Mouse (Mus musculus) B cell, adult 2 months (primary cell): Measurements from ENCODE around the gene Kcnh3.
"Not testable (repeated sequence)": the region's sequence is repeated elsewhere in the genome, so short reads cannot be mapped to it uniquely, and the experiment has no call there.

Source experiments
- DNase-seq, 2 experiments: peaks; one replicate each; pipeline ENCODE4 v3.0.0; 2022

Kcnh3 gene

GRCm38 (mm10) chr15:99241249-99241648 lies 16.6 kb downstream of the Kcnh3 start:
- no peak for DNase-seq

DNA sequence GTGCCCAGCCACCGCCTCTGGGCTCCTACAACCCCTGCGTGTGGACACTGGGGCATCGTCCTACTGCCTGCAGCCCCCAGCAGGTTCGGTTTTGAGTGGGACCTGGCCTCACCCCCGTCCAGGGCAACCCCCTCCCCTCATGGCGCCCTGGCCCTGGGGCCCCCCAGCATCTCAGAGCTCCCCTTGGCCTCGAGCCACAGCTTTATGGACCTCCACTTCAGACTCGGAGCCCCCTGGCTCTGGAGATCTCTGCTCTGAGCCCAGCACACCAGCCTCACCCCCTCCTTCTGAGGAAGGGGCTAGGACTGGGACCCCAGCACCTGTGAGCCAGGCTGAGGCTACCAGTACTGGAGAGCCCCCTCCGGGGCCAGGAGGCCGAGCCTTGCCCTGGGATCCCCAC lies 17.4 kb downstream of the Kcnh3 start:
- no peak for DNase-seq

DNA sequence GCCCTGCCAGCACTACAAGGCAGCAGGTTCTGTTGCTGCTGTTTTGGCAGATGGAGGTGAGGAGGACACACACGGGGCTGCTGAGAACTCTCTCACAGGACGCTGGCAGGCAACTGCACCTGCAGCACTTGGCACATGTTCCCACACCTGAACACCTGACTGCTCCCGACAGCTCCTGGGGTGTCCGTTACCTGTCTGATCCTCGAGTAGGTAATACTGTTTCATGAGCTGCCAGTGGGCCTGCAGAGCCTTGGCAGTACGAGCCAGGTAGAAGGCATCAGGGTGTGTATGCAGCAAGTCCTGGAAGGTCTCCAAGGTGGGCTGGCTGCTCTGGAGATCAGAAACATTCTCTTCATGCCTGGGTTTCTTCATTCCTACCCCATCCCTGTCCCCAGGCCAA lies 22.1 kb downstream of the Kcnh3 start:
- not testable (repeated sequence) for DNase-seq

- no peak for DNase-seq
These were observed 24.3 kb downstream of the Kcnh3 start for GRCm38 (mm10) chr15:99248972-99249371.

DNA sequence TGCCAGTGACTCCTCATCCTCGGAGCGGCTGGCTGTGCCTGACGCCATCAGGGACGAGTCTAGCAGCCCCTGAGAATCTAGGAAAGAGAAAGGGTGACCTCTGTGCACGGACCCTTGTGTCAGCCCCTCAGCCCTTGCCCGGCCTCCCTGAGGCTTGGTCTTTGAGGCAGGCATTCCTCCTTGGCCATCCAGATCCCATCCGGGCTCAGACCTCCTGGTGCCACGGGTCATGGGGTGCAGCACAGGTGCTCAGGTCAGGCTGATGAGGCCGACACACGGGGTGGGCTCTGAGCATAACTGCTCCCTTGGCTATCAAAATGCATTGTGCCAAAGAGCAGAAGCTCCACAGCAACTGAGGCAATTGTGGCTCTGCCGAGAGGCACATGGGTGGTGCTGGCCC lies 25.3 kb downstream of the Kcnh3 start:
- no peak for DNase-seq

DNA sequence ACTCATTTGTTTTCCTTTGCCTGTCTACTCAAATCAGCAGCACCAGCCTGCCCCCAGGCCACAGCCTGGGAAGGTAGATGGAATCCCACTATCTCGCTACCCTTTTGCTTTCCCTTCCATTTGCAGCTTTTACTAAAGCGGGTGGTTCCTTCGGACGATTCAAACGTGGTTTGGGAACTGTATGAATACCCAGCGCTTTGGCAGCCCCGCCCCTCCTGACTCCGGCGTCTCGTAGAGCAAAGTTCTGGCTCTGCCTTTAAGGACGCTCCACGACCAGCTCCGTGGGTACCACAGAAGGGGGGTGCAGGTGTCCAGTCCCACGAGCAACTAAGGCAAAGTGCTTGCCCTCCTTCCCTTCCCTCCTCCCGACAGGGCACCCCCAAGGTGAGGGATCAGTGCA lies 26.4 kb downstream of the Kcnh3 start:
- not testable (repeated sequence) for DNase-seq

- DNase-seq = peak; percentile 96
These were observed 27.1 kb downstream of the Kcnh3 start, which contains the start of gene Mcrs1 for GRCm38 (mm10) chr15:99251626-99252380. TSS of gene Mcrs1 (minus strand) at chr15:99251961.

DNA sequence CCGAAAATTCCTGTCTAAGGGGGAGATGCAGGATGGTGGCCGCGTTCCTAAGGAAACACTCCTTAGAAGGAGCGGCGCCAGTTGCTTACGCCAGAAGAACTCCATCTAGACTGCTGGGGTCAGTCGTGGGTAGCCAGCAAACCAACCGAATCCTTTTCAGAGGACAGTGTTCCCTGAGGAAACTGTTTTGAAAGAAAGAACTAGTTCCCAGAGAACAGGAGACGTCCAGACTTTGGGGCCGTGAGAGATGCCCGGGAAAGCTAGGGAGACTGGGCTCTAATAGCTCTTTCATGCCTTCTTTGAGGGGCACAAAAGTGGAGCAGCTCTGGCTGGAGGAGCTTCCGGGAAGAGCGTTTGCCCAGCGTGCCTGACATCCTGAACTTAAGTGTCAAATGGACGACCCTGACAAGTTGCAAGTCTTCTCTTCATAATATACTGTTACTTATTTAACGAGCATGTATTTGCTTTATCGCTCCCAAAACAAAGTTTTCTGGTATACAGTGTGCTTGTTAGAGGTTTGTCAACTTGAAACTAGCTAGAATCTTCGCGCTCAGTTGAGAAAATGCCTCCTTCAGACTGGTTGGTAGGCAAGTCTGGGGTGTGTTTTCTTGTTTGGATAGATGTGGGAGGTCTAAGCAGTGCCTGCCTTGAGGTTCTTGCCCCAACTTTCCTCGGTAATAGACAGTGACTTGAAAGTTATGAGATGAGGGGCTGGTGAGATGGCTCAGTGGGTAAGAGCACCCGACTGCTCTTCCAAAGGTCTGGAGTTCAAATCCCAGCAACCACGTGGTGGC lies 27.9 kb downstream of the Kcnh3 start:
- DNase-seq = peak in 1 of 2 experiments; percentile 16

DNA sequence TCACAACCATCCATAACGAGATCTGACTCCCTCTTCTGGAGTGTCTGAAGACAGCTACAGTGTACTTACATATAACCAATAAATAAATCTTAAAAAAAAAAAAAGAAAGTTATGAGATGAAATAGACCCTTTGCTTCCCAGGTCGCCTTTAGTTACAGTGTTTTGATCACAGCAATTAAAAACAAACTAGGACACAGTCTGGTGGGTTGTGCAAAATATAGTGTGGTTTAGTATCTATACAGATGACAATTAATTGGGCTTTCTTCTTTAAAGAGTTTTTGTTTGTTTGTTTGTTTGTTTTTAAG lies 28.5 kb downstream of the Kcnh3 start:
- not testable (repeated sequence) for DNase-seq

- DNase-seq = no peak
These were observed 29.1 kb downstream of the Kcnh3 start for GRCm38 (mm10) chr15:99253772-99254171.

DNA sequence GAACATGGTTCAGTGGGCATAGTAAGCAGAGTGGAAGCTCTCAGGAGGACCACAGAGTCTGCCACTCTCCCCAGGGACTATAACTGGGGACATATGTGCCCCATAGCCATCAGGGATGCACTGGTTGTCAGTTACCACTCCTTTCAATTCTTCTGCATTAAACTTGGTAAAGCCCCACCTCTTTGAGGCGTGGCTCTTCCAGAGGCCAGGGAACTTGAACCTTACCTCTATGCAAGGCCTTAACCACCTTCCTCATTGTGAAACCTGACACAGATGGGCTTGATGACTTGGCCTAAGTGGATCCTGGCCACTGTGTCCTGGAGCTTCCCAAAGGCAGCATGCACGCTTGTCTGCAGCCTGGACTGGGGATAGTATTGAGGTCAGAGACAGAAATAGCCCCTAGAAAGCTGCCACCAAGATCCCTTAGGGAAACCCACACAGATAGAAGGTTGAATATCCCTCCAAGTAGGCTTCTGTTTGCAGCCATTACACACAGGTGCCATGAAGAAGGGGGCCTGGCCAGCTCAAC lies 29.9 kb downstream of the Kcnh3 start:
- no peak for DNase-seq

DNA sequence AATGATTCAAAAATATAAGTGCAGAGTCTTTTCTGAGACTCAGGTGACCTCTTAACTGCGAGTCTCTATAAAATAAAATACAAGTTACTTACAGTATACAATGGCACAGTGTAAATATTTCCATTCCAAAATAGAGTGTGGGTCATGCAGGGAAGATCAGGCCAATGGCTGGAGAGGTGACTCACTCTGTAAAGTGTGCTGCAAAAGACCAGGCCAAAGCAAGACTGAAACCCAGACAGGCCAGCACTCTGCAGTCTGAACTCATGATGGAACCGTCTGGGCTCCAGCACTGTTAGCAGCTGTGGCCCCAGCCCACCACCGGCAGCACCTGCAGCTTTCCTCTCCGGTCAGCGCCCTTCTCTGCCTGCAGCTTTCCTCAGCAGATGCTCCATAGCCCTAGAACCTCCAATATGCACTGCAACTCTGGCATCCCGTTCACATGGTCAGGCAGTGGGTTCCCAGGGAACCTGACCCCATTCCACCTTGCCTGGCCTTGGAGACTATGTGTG lies 30.6 kb downstream of the Kcnh3 start:
- DNase-seq = no peak

- no peak for DNase-seq
These were observed 34.6 kb downstream of the Kcnh3 start for GRCm38 (mm10) chr15:99259167-99259729.

- DNase-seq = peak; percentile 60 to 66
These were observed 35.1 kb downstream of the Kcnh3 start for GRCm38 (mm10) chr15:99259730-99260252.

- no peak for DNase-seq
These were observed 38.0 kb downstream of the Kcnh3 start for GRCm38 (mm10) chr15:99262702-99263101.

- DNase-seq = no peak
These were observed 39.7 kb downstream of the Kcnh3 start for GRCm38 (mm10) chr15:99264363-99264762.

- DNase-seq = peak; percentile 65 to 66
These were observed 41.0 kb downstream of the Kcnh3 start for GRCm38 (mm10) chr15:99265679-99266078.

DNA sequence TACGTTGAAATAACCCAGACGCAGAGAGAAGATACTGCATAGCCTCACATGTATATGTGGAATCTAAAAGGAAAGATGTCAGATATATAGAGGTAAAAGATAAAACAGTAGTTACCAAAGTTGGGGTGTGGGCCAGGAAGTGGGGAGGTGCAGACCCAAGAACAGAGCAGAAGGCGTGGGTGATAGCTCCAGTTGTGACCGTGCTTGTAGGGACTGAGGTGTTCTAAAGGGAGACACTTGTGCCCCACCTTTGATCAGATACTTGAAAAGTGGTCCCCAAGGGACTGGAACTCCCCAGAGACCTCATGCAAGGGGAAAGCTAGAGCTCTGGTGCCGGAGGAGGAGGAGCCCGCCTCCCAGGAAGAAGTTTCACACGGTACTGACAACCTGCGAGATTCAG lies 51.4 kb downstream of the Kcnh3 start:
- DNase-seq = no peak

DNA sequence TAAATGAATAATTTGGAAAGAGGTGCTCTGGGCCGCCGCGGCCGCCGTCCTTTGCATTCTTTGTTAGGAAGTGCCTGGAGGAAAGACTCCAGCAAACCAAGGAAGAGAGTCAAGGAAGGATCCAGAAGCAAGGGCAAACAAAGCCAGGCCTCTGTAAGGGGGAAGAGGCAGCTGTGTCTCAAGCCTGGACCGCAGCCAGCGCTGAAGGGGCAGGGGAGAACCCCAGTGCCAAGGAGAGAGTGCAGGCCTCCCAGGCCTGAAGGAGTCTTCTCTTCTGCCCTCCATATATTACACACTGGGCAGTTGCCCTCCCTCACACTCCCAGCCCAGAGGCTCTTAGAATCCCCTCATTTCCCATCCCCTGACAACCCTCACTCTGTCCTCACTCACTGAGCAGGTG lies 53.6 kb downstream of the Kcnh3 start:
- DNase-seq = no peak

- DNase-seq = peak; percentile 45 to 51
These were observed 58.8 kb downstream of the Kcnh3 start for GRCm38 (mm10) chr15:99283456-99283855.

DNA sequence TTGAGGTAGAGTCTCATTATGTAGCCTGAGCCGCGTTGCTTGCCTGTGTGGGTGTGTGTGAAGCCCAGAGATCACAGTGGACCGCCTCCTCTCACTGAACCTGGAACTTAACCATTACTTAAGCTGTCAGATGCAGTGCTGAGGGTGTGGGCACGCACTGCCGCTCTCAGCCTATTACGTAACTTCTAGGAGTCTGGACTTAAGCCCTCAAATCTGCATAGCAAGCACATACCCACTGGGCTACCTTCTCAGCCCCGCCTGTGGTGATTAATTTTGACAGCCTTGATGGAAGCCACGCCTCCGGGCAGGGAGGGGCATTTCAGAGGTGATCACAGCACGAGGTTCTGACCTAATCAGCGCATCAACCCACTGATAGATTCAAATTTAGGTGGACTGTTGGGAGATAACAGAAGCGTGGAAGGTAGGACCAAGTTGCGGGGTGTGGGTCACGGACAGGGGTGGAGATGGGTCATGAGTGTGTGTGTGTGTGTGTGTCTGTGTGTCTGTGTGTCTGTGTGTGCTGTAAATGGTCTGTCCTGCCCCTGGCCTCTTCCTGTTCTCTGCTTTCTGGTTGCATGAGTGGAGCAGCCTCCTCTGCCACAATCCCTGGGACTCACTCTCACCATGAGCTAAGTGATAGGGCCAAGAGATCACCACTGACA lies 60.0 kb downstream of the Kcnh3 start:
- DNase-seq = peak; percentile 16 to 26

- DNase-seq = no peak
These were observed 60.5 kb downstream of the Kcnh3 start for GRCm38 (mm10) chr15:99285189-99285535.

DNA sequence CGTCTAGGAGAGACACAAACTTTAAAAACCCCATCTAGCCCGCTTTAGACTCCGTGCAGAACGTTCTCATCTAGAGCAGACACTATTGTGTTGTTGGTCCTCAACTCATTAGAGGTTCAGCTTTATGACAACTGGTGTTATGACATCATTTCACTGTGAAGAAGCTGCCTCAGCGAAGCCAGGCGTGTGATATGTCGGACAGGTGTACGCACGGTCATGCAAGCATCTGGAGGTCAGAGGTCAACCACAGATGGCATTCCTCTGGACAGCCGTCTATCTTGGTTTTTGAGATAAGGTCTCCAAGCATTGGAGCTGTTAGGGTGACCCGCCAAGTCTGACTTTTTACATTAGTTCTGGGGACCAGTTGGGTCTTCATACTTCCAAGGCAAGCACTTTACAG lies 65.9 kb downstream of the Kcnh3 start:
- no peak for DNase-seq
